Mouse (Mus musculus): ENCODE data around the gene Bach1.

- TF ChIP-seq POLR2A (IDR thresholded peaks at IDR 0.05; ENCODE audit: insufficient read depth, low read depth, low read length) (no peak), CTCF (IDR thresholded peaks at IDR 0.05) (no peak), EP300 (IDR thresholded peaks at IDR 0.05; ENCODE audit: insufficient read depth, low read depth, low read length) (no peak)
These were observed 11.4 kb upstream of the Bach1 start for GRCm38 (mm10) chr16:87687346-87687745.
